Mouse (Mus musculus): ENCODE measurements at regions not wholly inside any gene's neighbourhood (a gene's known extent, or its start where the extent isn't known, plus 50 kb on each side); places are given as distances from the start of the nearest gene placed in this dataset.

GRCm38 (mm10) chr15:68811041-68811440 is 2310.3 kb upstream of the Lrrc6 start:
- DNase-seq: no peak

- DNase-seq: no peak
Observed at GRCm38 (mm10) chr15:68810593-68810992, 2309.9 kb upstream of the Lrrc6 start.

GRCm38 (mm10) chr15:68808175-68808574 is 2307.5 kb upstream of the Lrrc6 start:
- no peak for DNase-seq

- no peak for DNase-seq
Observed at GRCm38 (mm10) chr15:68804254-68804653, 2303.5 kb upstream of the Lrrc6 start.

- no peak for DNase-seq
Observed at GRCm38 (mm10) chr15:68801763-68802162, 2301.1 kb upstream of the Lrrc6 start.

GRCm38 (mm10) chr15:68797406-68797805 is 2296.7 kb upstream of the Lrrc6 start:
- DNase-seq: no peak

- DNase-seq: no peak
Observed at GRCm38 (mm10) chr15:68795239-68795960, 2294.7 kb upstream of the Lrrc6 start.

GRCm38 (mm10) chr15:68759948-68760347 is 2259.2 kb upstream of the Lrrc6 start:
- no peak for DNase-seq

- DNase-seq: no peak
Observed at GRCm38 (mm10) chr15:68755255-68755654, 2254.5 kb upstream of the Lrrc6 start.

- no peak for DNase-seq
Observed at GRCm38 (mm10) chr15:68754834-68755233, 2254.1 kb upstream of the Lrrc6 start.

- no peak for DNase-seq
Observed at GRCm38 (mm10) chr15:68739344-68739743, 2238.6 kb upstream of the Lrrc6 start.

- DNase-seq: no peak
Observed at GRCm38 (mm10) chr15:68721250-68721649, 2220.5 kb upstream of the Lrrc6 start.

GRCm38 (mm10) chr15:68719486-68719885 is 2218.8 kb upstream of the Lrrc6 start:
- no peak for DNase-seq

- DNase-seq: no peak
Observed at GRCm38 (mm10) chr15:68714337-68714736, 2213.6 kb upstream of the Lrrc6 start.

- DNase-seq: no peak
Observed at GRCm38 (mm10) chr15:68707306-68707705, 2206.6 kb upstream of the Lrrc6 start.

GRCm38 (mm10) chr15:68695041-68695650 is 2194.4 kb upstream of the Lrrc6 start:
- DNase-seq: no peak

- no peak for DNase-seq
Observed at GRCm38 (mm10) chr15:68667462-68667861, 2166.8 kb upstream of the Lrrc6 start.

GRCm38 (mm10) chr15:68665331-68665730 is 2164.6 kb upstream of the Lrrc6 start:
- DNase-seq: no peak

GRCm38 (mm10) chr15:68656722-68657121 is 2156.0 kb upstream of the Lrrc6 start:
- no peak for DNase-seq

- DNase-seq: no peak
Observed at GRCm38 (mm10) chr15:68655046-68655445, 2154.3 kb upstream of the Lrrc6 start.

GRCm38 (mm10) chr15:68650609-68651008 is 2149.9 kb upstream of the Lrrc6 start:
- no peak for DNase-seq

GRCm38 (mm10) chr15:68650033-68650432 is 2149.3 kb upstream of the Lrrc6 start:
- DNase-seq: no peak

GRCm38 (mm10) chr15:68646865-68647264 is 2146.2 kb upstream of the Lrrc6 start:
- DNase-seq: no peak

- DNase-seq: no peak
Observed at GRCm38 (mm10) chr15:68644862-68645261, 2144.2 kb upstream of the Lrrc6 start.

- DNase-seq: no peak
Observed at GRCm38 (mm10) chr15:68635633-68636032, 2134.9 kb upstream of the Lrrc6 start.
